Mouse (Mus musculus) heart, embryonic 12.5 days (tissue): ENCODE measurements around the gene 4933411K16Rik. TPM values are rescaled to one million over a fixed set of nuclear protein-coding genes. Genes with fewer than 3 reads are reported as not detected.
"Not testable (repeated sequence)": the region's sequence is repeated elsewhere in the genome, so short reads cannot be mapped to it uniquely, and the experiment has no call there.

ENCODE experiments used
- ATAC-seq: fragments of 200-750 bp; cut with Nextera tagmentation; 2 replicates; pipeline ENCODE4 v1.8.0; 2017; ENCODE audit warnings: moderate TSS enrichment, moderate library complexity; ENCODE audit not compliant: insufficient number of reproducible peaks, low FRiP score
- H3K27ac ChIP-seq: fragments of 300-500 bp; sonication (generic); 2 replicates; pipeline ENCODE4 v1.5.1; 2016; ENCODE audit warnings: mild to moderate bottlenecking, moderate library complexity; ENCODE audit not compliant: poor library complexity, severe bottlenecking
- H3K27me3 ChIP-seq: fragments of 300-500 bp; sonication (generic); replicated peaks from 2 replicates; pipeline ENCODE4 v1.6.1; 2016; ENCODE audit warnings: mild to moderate bottlenecking, moderate library complexity
- H3K36me3 ChIP-seq: fragments of 300-500 bp; sonication (generic); 2 replicates; pipeline ENCODE4 v1.6.1; 2016; ENCODE audit warnings: mild to moderate bottlenecking, moderate library complexity
- H3K4me1 ChIP-seq: fragments of 300-500 bp; sonication (generic); replicated peaks from 2 replicates; pipeline ENCODE4 v1.6.1; 2016; ENCODE audit warnings: mild to moderate bottlenecking
- H3K4me2 ChIP-seq: fragments of 300-500 bp; sonication (generic); 2 replicates; pipeline ENCODE4 v1.6.1; 2016; ENCODE audit warnings: mild to moderate bottlenecking, moderate library complexity
- H3K4me3 ChIP-seq: fragments of 300-500 bp; sonication (generic); 2 replicates; pipeline ENCODE4 v1.5.1; 2016; ENCODE audit warnings: mild to moderate bottlenecking
- H3K9ac ChIP-seq: fragments of 300-500 bp; sonication (generic); 2 replicates; pipeline ENCODE4 v1.6.1; 2016; ENCODE audit warnings: mild to moderate bottlenecking, moderate library complexity
- H3K9me3 ChIP-seq: fragments of 300-500 bp; sonication (generic); replicated peaks from 2 replicates; pipeline ENCODE4 v1.6.1; 2016; ENCODE audit warnings: mild to moderate bottlenecking, moderate library complexity
- WGBS: fragments of 180-500 bp; shearing (Covaris S2); methylation state at CpG from one replicate; pipeline ENCODE4 v1.1.7; 2016; 5-methylcytosine and 5-hydroxymethylcytosine counted together
- polyA plus RNA-seq: library from polyadenylated mRNA; unstranded; fragments of >200 nt; fragmentation: Nextera tagmentation; extraction: Ambion mirVana; gene quantifications from 2 replicates; pipeline ENCODE4 v1.2.1, GENCODE M21; 2016

Gene 4933411K16Rik
- polyA plus RNA-seq, 1 experiment from 2014 or later = not detected

- H3K27ac ChIP-seq = no peak overlapping the region
- peaks cover 15% of the 10 kb centered on the region for H3K36me3 ChIP-seq
- H3K4me2 ChIP-seq = no peak overlapping the region
- H3K27me3 ChIP-seq = no peaks in the 10 kb centered on the region
- H3K9ac ChIP-seq = no peak overlapping the region
- 87% methylated on average over 12 of the region's 12 CpGs for WGBS
- H3K4me3 ChIP-seq = no peak overlapping the region
- no peak for ATAC-seq
- H3K4me1 ChIP-seq = no peaks in the 10 kb centered on the region
- H3K9me3 ChIP-seq = no peaks in the 10 kb centered on the region
These were observed 27.0 kb downstream of the 4933411K16Rik start for GRCm38 (mm10) chr19:42079006-42079405.

- Histone ChIP-seq H3K4me1 (no peaks in the 10 kb centered on the region), H3K27me3 (no peaks in the 10 kb centered on the region), H3K36me3 (peaks cover 12% of the 10 kb centered on the region), H3K9me3 (no peaks in the 10 kb centered on the region), H3K4me2 (no peak overlapping the region), H3K4me3 (no peak overlapping the region), H3K27ac (no peak overlapping the region), H3K9ac (no peak overlapping the region)
- no peak for ATAC-seq
- 73% methylated on average over 5 of the region's 5 CpGs for WGBS
These were observed 27.9 kb downstream of the 4933411K16Rik start for GRCm38 (mm10) chr19:42079950-42080349.

DNA sequence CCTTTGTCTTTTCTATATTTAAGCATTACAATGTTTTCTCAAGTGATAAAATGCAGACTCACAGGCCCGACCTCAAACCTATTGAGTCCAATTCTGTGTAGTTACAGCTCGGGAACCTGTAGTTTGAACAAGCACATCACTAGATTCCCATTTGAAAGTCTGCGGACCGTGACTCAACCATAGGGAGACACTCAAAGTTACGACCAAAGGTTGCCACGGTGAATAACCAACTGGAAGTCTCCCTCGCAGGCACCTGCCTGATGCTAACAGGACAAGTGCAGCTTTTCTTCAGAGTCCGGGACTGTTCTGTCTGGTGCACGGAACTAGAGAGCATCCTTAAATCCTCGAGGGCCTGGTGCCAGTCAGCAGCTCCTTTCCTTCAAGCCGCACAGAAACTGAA, 28.4 kb downstream of the 4933411K16Rik start:
- no peaks in the 10 kb centered on the region for H3K27me3 ChIP-seq
- no peak overlapping the region for H3K27ac ChIP-seq

GRCm38 (mm10) chr19:42081613-42082012, 29.6 kb downstream of the 4933411K16Rik start:
- WGBS = 86% methylated on average over 5 of the region's 5 CpGs
- H3K36me3 ChIP-seq = not testable (repeated sequence)

More for the DNA sequence above, 28.4 kb downstream of the 4933411K16Rik start:
- Histone ChIP-seq H3K9ac (no peak overlapping the region), H3K9me3 (no peaks in the 10 kb centered on the region), H3K4me2 (no peak overlapping the region), H3K4me1 (peaks cover under 1% of the 10 kb centered on the region), H3K36me3 (peaks cover 7% of the 10 kb centered on the region), H3K4me3 (no peak overlapping the region)
- 81% methylated on average over 11 of the region's 11 CpGs for WGBS
- no peak for ATAC-seq

DNA sequence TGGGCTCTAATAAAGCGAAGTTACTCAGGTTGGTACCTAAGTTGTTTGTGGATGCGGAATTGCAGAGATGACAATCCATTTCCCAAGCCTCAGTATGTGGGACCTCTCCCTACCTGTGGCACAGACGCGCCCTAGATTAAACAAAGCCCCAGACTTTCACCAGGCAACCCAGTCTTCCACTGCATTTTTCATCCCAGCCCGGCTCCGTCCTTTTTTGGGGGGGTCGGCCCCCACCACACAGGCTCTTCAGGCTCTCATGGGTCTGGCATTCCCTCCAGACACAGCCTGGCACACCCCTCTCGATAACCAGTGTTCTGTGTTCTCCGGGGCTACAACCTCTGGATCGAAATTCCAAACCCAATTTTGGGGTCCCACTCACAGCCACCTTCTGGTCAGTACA, 33.6 kb downstream of the 4933411K16Rik start:
- no peaks in the 10 kb centered on the region for H3K9me3 ChIP-seq
- H3K4me3 ChIP-seq = peak overlapping the region; percentile 76
- no peak for ATAC-seq
- H3K27ac ChIP-seq = no peak overlapping the region
- H3K9ac ChIP-seq = peak overlapping the region; percentile 74
- WGBS = 10% methylated on average over 10 of the region's 10 CpGs
- H3K4me2 ChIP-seq = peak overlapping the region; percentile 95
- peaks cover 12% of the 10 kb centered on the region for H3K4me1 ChIP-seq
- no peaks in the 10 kb centered on the region for H3K27me3 ChIP-seq
- no peaks in the 10 kb centered on the region for H3K36me3 ChIP-seq

More at GRCm38 (mm10) chr19:42081613-42082012, 29.6 kb downstream of the 4933411K16Rik start:
- not testable (repeated sequence) for H3K4me1 ChIP-seq, ATAC-seq, H3K4me3 ChIP-seq, H3K9me3 ChIP-seq, H3K4me2 ChIP-seq, H3K9ac ChIP-seq, H3K27me3 ChIP-seq, H3K27ac ChIP-seq

GRCm38 (mm10) chr19:42086166-42086565, 34.1 kb downstream of the 4933411K16Rik start, which contains the start of gene Morn4:
Gene Morn4 (minus strand): TSS chr19:42086357.
- Histone ChIP-seq H3K27me3 (no peaks in the 10 kb centered on the region), H3K9ac (peak within 1 kb of the TSS; percentile 74), H3K27ac (no peak within 1 kb of the TSS), H3K9me3 (no peaks in the 10 kb centered on the region), H3K36me3 (no peaks in the 10 kb centered on the region), H3K4me1 (peaks cover 14% of the 10 kb centered on the region), H3K4me2 (peak within 1 kb of the TSS; percentile 95), H3K4me3 (peak within 1 kb of the TSS; percentile 76)
- peak; percentile 63 for ATAC-seq
- 0% methylated on average over 21 of the region's 21 CpGs for WGBS

DNA sequence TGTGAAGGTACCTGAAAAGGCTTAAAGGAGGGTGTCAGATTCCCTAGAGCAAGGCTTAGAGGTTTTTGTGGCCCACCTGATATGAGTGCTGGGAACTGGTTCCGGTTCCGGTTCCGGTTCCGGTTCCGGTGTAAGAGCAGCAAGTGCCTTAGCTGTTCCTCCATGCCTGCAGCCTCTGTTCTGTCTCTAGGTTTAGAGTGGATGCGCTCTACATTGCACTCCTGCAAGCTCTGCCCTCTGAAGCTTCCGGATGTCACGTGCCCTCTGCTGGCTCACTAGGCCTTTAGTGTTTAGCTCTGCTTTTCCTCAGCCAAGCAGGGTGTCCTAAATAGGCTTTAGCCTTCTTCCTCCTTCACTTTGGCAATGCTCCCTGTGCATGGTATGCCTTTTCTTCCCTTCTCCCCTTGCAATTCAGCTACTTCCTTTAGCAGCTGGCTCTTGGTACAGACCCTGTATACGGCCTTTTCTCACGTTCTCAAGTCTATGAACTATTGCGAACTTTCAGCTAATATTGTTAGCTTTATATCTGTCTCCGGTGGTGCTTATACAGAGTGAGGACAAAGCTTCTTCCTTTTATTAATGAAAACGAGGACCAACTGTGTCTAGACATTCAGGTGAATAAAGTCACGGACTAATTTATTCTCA, 37.2 kb downstream of the 4933411K16Rik start:
- 21% methylated on average over 14 of the region's 14 CpGs for WGBS
- no peak for ATAC-seq

GRCm38 (mm10) chr19:42089748-42090595, 37.9 kb downstream of the 4933411K16Rik start, which contains the start of gene Pi4k2a:
Gene Pi4k2a (plus strand): TSS chr19:42090470.
- under 1% methylated on average over 55 of the region's 55 CpGs for WGBS
- peak; percentile 99 for ATAC-seq
- Histone ChIP-seq H3K36me3 (peaks cover 8% of the 10 kb centered on the region; the same call in 1 of the 2 replicates), H3K27me3 (no peaks in the 10 kb centered on the region), H3K4me1 (peaks cover 24% of the 10 kb centered on the region), H3K9ac (peak within 1 kb of the TSS; percentile 82), H3K4me3 (peak within 1 kb of the TSS; percentile 86), H3K27ac (peak within 1 kb of the TSS; percentile 89), H3K4me2 (peak within 1 kb of the TSS; percentile 73), H3K9me3 (no peaks in the 10 kb centered on the region)

More for the DNA sequence above, 37.2 kb downstream of the 4933411K16Rik start:
- Histone ChIP-seq H3K27ac (peak overlapping the region; percentile 89), H3K4me1 (peaks cover 24% of the 10 kb centered on the region), H3K4me2 (peak overlapping the region; percentile 73), H3K9ac (no peak overlapping the region; the same call in 1 of the 2 replicates), H3K9me3 (no peaks in the 10 kb centered on the region), H3K27me3 (no peaks in the 10 kb centered on the region), H3K36me3 (peaks cover 8% of the 10 kb centered on the region; the same call in 1 of the 2 replicates), H3K4me3 (peak overlapping the region; percentile 86)

DNA sequence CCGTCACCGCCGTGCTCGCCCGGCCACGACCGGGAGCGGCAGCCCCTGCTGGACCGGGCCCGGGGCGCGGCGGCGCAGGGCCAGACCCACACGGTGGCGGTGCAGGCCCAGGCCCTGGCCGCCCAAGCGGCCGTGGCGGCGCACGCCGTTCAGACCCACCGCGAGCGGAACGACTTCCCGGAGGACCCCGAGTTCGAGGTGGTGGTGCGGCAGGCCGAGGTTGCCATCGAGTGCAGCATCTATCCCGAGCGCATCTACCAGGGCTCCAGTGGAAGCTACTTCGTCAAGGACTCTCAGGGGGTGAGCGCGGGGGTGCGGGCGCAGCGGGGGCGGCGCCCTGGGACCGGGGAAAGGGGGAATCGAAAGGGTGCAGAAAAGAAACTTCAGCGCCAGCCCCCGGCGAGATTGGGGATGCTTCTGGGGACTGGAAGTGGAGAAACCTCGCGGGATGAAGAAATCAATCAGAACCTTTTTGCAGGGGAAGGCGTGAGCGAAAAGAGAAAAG, 38.6 kb downstream of the 4933411K16Rik start:
- Histone ChIP-seq H3K4me3 (peak overlapping the region; percentile 86), H3K9ac (peak overlapping the region; percentile 82), H3K27ac (peak overlapping the region; percentile 89), H3K27me3 (no peaks in the 10 kb centered on the region), H3K4me1 (peaks cover 21% of the 10 kb centered on the region), H3K36me3 (peaks cover 8% of the 10 kb centered on the region; the same call in 1 of the 2 replicates), H3K9me3 (no peaks in the 10 kb centered on the region), H3K4me2 (peak overlapping the region; percentile 73)
- ATAC-seq = peak; percentile 72
- under 1% methylated on average over 52 of the region's 52 CpGs for WGBS

DNA sequence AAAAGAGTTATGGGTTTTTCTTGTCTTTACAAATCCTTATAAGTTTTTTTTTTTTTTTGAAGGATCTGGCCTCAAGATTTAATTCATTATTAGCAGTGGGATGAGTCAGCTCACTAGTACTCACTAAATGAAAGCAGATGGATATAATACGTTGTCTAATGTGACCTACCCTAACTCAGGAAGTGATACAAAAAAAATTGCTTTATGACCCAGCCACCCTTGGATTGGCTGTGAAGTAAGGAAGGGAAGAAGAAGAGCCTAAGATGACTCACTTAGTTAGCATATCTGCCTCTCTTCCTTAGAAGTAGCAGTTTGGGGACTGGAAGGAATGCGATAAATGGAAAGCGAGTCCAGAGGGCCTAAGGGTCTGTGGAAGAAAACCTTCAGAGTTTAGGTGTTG, 47.4 kb downstream of the 4933411K16Rik start:
- no peak overlapping the region for H3K4me3 ChIP-seq
- no peak overlapping the region for H3K9ac ChIP-seq
- 77% methylated on average over 3 of the region's 3 CpGs for WGBS
- no peak overlapping the region for H3K27ac ChIP-seq
- no peaks in the 10 kb centered on the region; the same call in 1 of the 2 replicates for H3K4me1 ChIP-seq
- H3K36me3 ChIP-seq = peaks cover 27% of the 10 kb centered on the region
- H3K27me3 ChIP-seq = no peaks in the 10 kb centered on the region
- ATAC-seq = no peak
- no peak overlapping the region for H3K4me2 ChIP-seq
- H3K9me3 ChIP-seq = no peaks in the 10 kb centered on the region
